Mouse (Mus musculus) left cerebral cortex, postnatal 10 days (tissue): Measurements from ENCODE around the gene Sema4b. TPM values are rescaled to one million over a fixed set of nuclear protein-coding genes. Genes with fewer than 3 reads are reported as not detected.

Experiments
- DNase-seq, 2 experiments: peaks; one replicate each; pipeline ENCODE4 v3.0.0; 2021 to 2022; ENCODE audit warnings: low spot score in 2 of 2, mixed read lengths in 1 of 2; ENCODE audit errors: extremely low spot score in 1 of 2
- intact Hi-C: fragments of 180-260 bp; cut with DNase I; formaldehyde crosslinking; loops from one replicate; pipeline ENCODE4 v1.15.1; 2025
- total RNA-seq, 2 experiments: library from RNA; stranded (reverse); gene quantifications; 2 replicates each; pipeline ENCODE4 v1.2.3; 2021

Gene Sema4b
- total RNA-seq, 2 experiments from 2014 or later = 23.5 to 23.7 TPM

- intact Hi-C loops = no loop called here
- DNase-seq = no peak
These were observed 14.3 kb upstream of the Sema4b start for GRCm38 (mm10) chr7:80172069-80172956.

GRCm38 (mm10) chr7:80176159-80176558, 10.5 kb upstream of the Sema4b start:
- intact Hi-C loops = no loop called here
- no peak for DNase-seq

GRCm38 (mm10) chr7:80177438-80177837, 9.2 kb upstream of the Sema4b start:
- DNase-seq = no peak
- intact Hi-C loops = no loop called here

- no peak for DNase-seq
- intact Hi-C loops = no loop called here
These were observed 8.5 kb upstream of the Sema4b start for GRCm38 (mm10) chr7:80178037-80178729.

GRCm38 (mm10) chr7:80179327-80179726, 7.3 kb upstream of the Sema4b start:
- no peak for DNase-seq
- intact Hi-C loops = no loop called here

GRCm38 (mm10) chr7:80179790-80180189, 6.9 kb upstream of the Sema4b start:
- intact Hi-C loops = no loop called here
- DNase-seq = no peak

GRCm38 (mm10) chr7:80180202-80180601, 6.4 kb upstream of the Sema4b start:
- no peak for DNase-seq
- intact Hi-C loops = no loop called here

- intact Hi-C loops = no loop called here
These were observed 5.6 kb upstream of the Sema4b start for GRCm38 (mm10) chr7:80181078-80181477.

GRCm38 (mm10) chr7:80182139-80182538, 4.5 kb upstream of the Sema4b start:
- intact Hi-C loops = no loop called here
- DNase-seq = no peak

More at GRCm38 (mm10) chr7:80181078-80181477, 5.6 kb upstream of the Sema4b start:
- DNase-seq = no peak

GRCm38 (mm10) chr7:80183466-80183865, 3.2 kb upstream of the Sema4b start:
- DNase-seq = no peak
- intact Hi-C loops = no loop called here

- intact Hi-C loops = no loop called here
These were observed 2.7 kb upstream of the Sema4b start for GRCm38 (mm10) chr7:80183969-80184368.

GRCm38 (mm10) chr7:80184551-80184950, 2.1 kb upstream of the Sema4b start:
- no peak for DNase-seq

More at GRCm38 (mm10) chr7:80183969-80184368, 2.7 kb upstream of the Sema4b start:
- no peak for DNase-seq

GRCm38 (mm10) chr7:80184968-80185367, 1.7 kb upstream of the Sema4b start:
- intact Hi-C loops = no loop called here

More at GRCm38 (mm10) chr7:80184551-80184950, 2.1 kb upstream of the Sema4b start:
- intact Hi-C loops = no loop called here

GRCm38 (mm10) chr7:80186021-80186420, 620 bp upstream of the Sema4b start:
- peak in 1 of 2 experiments; percentile 44 for DNase-seq
- intact Hi-C loops = no loop called here

More at GRCm38 (mm10) chr7:80184968-80185367, 1.7 kb upstream of the Sema4b start:
- DNase-seq = no peak

GRCm38 (mm10) chr7:80187501-80187900, 860 bp downstream of the Sema4b start:
- intact Hi-C loops = no loop called here

GRCm38 (mm10) chr7:80188579-80189125, 2.0 kb downstream of the Sema4b start:
- DNase-seq = no peak
- intact Hi-C loops = no loop called here

More at GRCm38 (mm10) chr7:80187501-80187900, 860 bp downstream of the Sema4b start:
- no peak for DNase-seq

GRCm38 (mm10) chr7:80189147-80189933, 2.7 kb downstream of the Sema4b start:
- DNase-seq = no peak
- intact Hi-C loops = no loop called here

- intact Hi-C loops = no loop called here
- peak in 1 of 2 experiments; percentile 55 for DNase-seq
These were observed 4.8 kb downstream of the Sema4b start for GRCm38 (mm10) chr7:80191455-80191854.
